Mouse (Mus musculus) bone marrow, adult 2 months (tissue): ENCODE measurements around the gene Zfp346.

ENCODE experiments used
- CTCF ChIP-seq: fragments of 200-500 bp; IDR thresholded peaks from 2 replicates; pipeline ENCODE4 v1.5.1; 2011; ENCODE audit warnings: low read length, control low read depth; ENCODE audit not compliant: control insufficient read depth, insufficient read depth
- POLR2A ChIP-seq: fragments of 200-500 bp; IDR thresholded peaks from 2 replicates; pipeline ENCODE4 v1.6.1; 2011; ENCODE audit warnings: low read depth, mild to moderate bottlenecking, control low read depth, low read length, borderline replicate concordance; ENCODE audit not compliant: control insufficient read depth

DNA sequence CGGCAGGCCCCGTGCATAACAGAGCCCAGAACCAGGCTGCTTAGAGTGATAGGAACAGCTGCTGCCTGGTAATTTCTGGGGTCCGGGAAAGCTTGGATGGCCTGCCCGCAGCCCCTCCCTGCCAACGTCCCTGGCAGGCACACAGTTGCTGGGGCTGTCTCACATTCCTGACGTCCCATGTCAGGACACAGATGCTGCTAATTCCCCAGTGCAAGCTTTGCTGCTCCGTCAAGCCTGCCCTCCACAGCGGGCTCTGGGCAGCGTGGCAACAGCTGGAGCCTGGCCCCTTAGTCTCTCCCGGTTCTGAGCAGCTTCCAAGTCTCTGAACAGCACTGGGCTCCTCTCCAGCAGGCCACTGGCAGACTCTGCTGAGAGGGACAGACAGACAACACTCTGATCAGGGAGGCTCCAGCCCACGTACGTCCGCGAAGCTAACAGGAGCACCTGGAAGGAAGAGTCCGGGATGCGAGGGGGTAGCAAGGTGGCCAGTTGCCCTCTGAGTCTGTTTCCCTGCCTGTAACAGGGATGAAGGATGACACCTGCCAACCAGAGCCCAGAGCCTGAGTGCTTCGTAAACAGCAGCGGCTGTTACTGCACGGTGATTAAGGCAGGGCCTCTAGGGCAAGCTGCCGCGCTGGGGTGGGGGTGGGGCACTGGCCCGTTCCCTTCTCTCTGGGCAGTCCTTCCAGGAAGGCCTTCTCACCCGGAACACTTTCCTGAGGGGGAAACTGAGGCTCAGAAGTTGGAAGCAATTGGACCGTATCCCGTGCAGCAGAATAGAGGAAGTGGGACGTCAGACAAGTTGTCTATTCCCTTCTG is 66.6 kb downstream of the Zfp346 start:
- TF ChIP-seq CTCF: no peak
- TF ChIP-seq POLR2A: no peak
